ENCODE assay signal across 7 mouse cellular contexts in the genomic region with DNA sequence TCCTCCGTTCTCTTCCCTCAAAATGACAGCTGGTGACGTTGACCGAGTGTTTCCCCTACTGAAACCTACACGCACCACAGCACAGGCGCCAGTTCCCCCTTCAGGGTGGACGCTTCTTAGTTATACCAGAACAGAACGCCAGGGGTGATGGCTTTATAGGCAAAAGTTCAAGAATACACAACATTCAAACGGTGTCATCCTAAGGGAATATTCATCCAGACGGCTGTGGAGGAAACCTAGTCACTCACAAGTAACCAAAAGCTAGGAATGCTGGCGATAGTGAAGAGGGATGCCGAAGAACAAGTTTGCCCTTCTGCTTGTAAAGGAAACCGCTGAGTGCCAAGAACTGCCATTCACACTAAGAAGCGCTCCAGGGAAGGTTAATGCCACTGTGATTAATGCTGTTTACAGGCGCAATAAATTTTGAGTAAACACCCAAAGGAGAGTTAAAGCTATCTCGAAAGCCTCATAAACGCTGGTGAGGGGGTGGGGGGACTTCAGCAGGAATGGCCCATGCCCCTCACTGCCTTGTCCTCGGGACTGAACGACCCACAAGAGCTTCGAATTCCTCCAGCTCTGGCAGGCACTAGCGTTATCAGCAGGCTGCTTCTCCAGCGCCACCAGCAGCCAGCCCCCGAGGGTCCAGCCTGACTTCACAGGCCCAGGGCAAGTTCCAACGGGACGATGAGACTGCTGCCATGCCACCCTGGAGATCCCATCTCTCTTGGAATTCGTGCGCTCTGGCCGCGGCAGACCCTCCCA. TPM values are rescaled to one million over a fixed set of nuclear protein-coding genes. Genes with fewer than 3 reads are reported as not detected.
A peak's percentile ranks its signal among the peaks of the same experiment; 100 is the strongest.
DNase-seq lines count a peak whose midpoint lies in the region; ATAC-seq and TF ChIP-seq lines count a peak whose summit lies in the region.

No protein-coding gene starts in this region.

- no peaks in the 10 kb centered on the region for H3K9me3 ChIP-seq in midbrain, embryonic 15.5 days

- no peak overlapping the region for H3K9ac ChIP-seq in midbrain, embryonic 15.5 days

- H3K4me3 ChIP-seq in embryonic fibroblast, embryonic 13.5 days (ENCODE audit: insufficient read depth, low read length), result peak overlapping the region; percentile 89
- H3K4me3 ChIP-seq in midbrain, embryonic 15.5 days, result peak overlapping the region; percentile 86

- TF ChIP-seq CTCF in embryonic fibroblast, embryonic 13.5 days (IDR thresholded peaks at IDR 0.05; ENCODE audit: borderline replicate concordance, insufficient read depth, low read length), result 0 out of 2 replicates have a peak, but pooled peaks have one; percentile 8

- 3% methylated on average over 28 of the region's 28 CpGs for WGBS in midbrain, embryonic 15.5 days

- peaks cover 5% of the 10 kb centered on the region; the same call in 1 of the 2 replicates for H3K27me3 ChIP-seq in midbrain, embryonic 15.5 days (replicated peaks)

- peak overlapping the region; percentile 84 for H3K27ac ChIP-seq in embryonic fibroblast, embryonic 13.5 days (ENCODE audit: insufficient read depth, low read length)
- no peak overlapping the region for H3K27ac ChIP-seq in midbrain, embryonic 15.5 days

- DNase-seq in MEL-GATA-1-ER (ENCODE audit: extremely low read depth, low read depth) (peak; percentile 73), liver (peak; percentile 44)
- DNase-seq in adrenal gland, postnatal 36 days, result peak; percentile 58 to 66
- peak; percentile 6 to 21 for DNase-seq in thymus, adult 18-20 months

- H3K4me1 ChIP-seq in embryonic fibroblast, embryonic 13.5 days (ENCODE audit: control insufficient read depth, insufficient read depth, low read length), result 0 out of 2 replicates have a peak, but pooled peaks cover 5% of the 10 kb centered on the region
- H3K4me1 ChIP-seq in midbrain, embryonic 15.5 days, result peaks cover 17% of the 10 kb centered on the region

- no peak for TF ChIP-seq POLR2A in embryonic fibroblast, embryonic 13.5 days (IDR thresholded peaks at IDR 0.05; ENCODE audit: low read depth, low read length)

- H3K36me3 ChIP-seq in midbrain, embryonic 15.5 days (replicated peaks), result no peaks in the 10 kb centered on the region

- peak overlapping the region; percentile 97 for H3K4me2 ChIP-seq in midbrain, embryonic 15.5 days

- peak; percentile 62 to 72 for ATAC-seq in hematopoietic stem cell, adult 5-6 weeks (replicated peaks in 1 of 2; ENCODE audit: insufficient read depth in 1 of 2, low FRiP score in 2 of 2, low TSS enrichment in 1 of 2, low read depth in 1 of 2, poor library complexity in 2 of 2, severe bottlenecking in 2 of 2)
- ATAC-seq in midbrain, embryonic 15.5 days (replicated peaks), result no peak; the same call in 1 of the 2 replicates

RNA-seq across cellular contexts. Expression of a gene that starts 2.0 kb away (rescaled TPM):
- total RNA-seq in adrenal gland, postnatal 36 days (2021), result 100 to 1,000 TPM in 1 of 2 experiments, 10 to 100 TPM in 1; 98.5 to 102 TPM
- polyA plus RNA-seq in embryonic fibroblast, embryonic 13.5 days (2011; ENCODE audit: insufficient read length, low read depth, missing spikeins), result 104 and 132 TPM in 2 replicates
- total RNA-seq in hematopoietic stem cell, adult 5-6 weeks (2017), result 63.7 and 83.5 TPM in 2 replicates
- polyA plus RNA-seq in midbrain, embryonic 15.5 days (2015; fragmentation: Nextera tagmentation; extraction: Ambion mirVana), result 19.7 and 21.1 TPM in 2 replicates

Comparison
In these comparisons a context has a peak if more than half of its experiments do, and no peak if none do; other contexts are left out.
1. DNase-seq: peak in every context shown above with its lines; median percentile 73 in MEL-GATA-1-ER; 62 in adrenal gland, postnatal 36 days; 44 in liver; 14 in thymus, adult 18-20 months.